Mouse (Mus musculus) kidney, postnatal 10 days (tissue): ENCODE measurements around the gene Aup1.

ENCODE experiments used
- DNase-seq: peaks from one replicate; pipeline ENCODE4 v3.0.0; 2021; ENCODE audit warnings: mixed read lengths

The Aup1 gene

GRCm38 (mm10) chr6:83054074-83054851 is at the start of gene Aup1:
Aup1 (plus strand) TSS chr6:83054521.
- peak; percentile 97 for DNase-seq

GRCm38 (mm10) chr6:83004872-83005271 is 49.4 kb upstream of the Aup1 start:
- DNase-seq, result no peak

- DNase-seq, result no peak
Observed at GRCm38 (mm10) chr6:83005444-83006011, 48.8 kb upstream of the Aup1 start.

GRCm38 (mm10) chr6:83006114-83006513 is 48.2 kb upstream of the Aup1 start:
- no peak for DNase-seq

- DNase-seq, result no peak
Observed at GRCm38 (mm10) chr6:83008659-83009058, 45.7 kb upstream of the Aup1 start.

GRCm38 (mm10) chr6:83010010-83010409 is 44.3 kb upstream of the Aup1 start:
- DNase-seq, result no peak

- DNase-seq, result no peak
Observed at GRCm38 (mm10) chr6:83011255-83011654, 43.1 kb upstream of the Aup1 start.

GRCm38 (mm10) chr6:83011756-83012155 is 42.6 kb upstream of the Aup1 start:
- no peak for DNase-seq

GRCm38 (mm10) chr6:83013444-83013843 is 40.9 kb upstream of the Aup1 start:
- no peak for DNase-seq

GRCm38 (mm10) chr6:83014482-83015466 is 39.5 kb upstream of the Aup1 start:
- no peak for DNase-seq

GRCm38 (mm10) chr6:83015749-83016148 is 38.6 kb upstream of the Aup1 start:
- DNase-seq, result no peak

GRCm38 (mm10) chr6:83017190-83017589 is 37.1 kb upstream of the Aup1 start:
- DNase-seq, result peak; percentile 58

- DNase-seq, result no peak
Observed at GRCm38 (mm10) chr6:83019044-83019443, 35.3 kb upstream of the Aup1 start.

- no peak for DNase-seq
Observed at GRCm38 (mm10) chr6:83020121-83020520, 34.2 kb upstream of the Aup1 start.

- no peak for DNase-seq
Observed at GRCm38 (mm10) chr6:83020836-83021593, 33.3 kb upstream of the Aup1 start.

GRCm38 (mm10) chr6:83023008-83023407 is 31.3 kb upstream of the Aup1 start:
- DNase-seq, result no peak

- DNase-seq, result no peak
Observed at GRCm38 (mm10) chr6:83023786-83024185, 30.5 kb upstream of the Aup1 start.

- no peak for DNase-seq
Observed at GRCm38 (mm10) chr6:83024421-83024820, 29.9 kb upstream of the Aup1 start.

- DNase-seq, result no peak
Observed at GRCm38 (mm10) chr6:83025221-83025620, 29.1 kb upstream of the Aup1 start.

- DNase-seq, result no peak
Observed at GRCm38 (mm10) chr6:83027293-83027692, 27.0 kb upstream of the Aup1 start.

- DNase-seq, result no peak
Observed at GRCm38 (mm10) chr6:83027706-83028105, 26.6 kb upstream of the Aup1 start.

GRCm38 (mm10) chr6:83029777-83030176 is 24.5 kb upstream of the Aup1 start:
- DNase-seq, result no peak

GRCm38 (mm10) chr6:83031111-83031510 is 23.2 kb upstream of the Aup1 start:
- DNase-seq, result no peak
